Mouse (Mus musculus) erythroblast, embryonic 14.5 days (primary cell): ENCODE results near the gene Arhgef11.

Experiments used
- GATA1 ChIP-seq: IDR thresholded peaks from 2 replicates; pipeline ENCODE4 v1.6.1; 2012; ENCODE audit warnings: low read length, inconsistent platforms, mixed read lengths
- TAL1 ChIP-seq: IDR thresholded peaks from 3 replicates; pipeline ENCODE4 v1.6.1; 2012; ENCODE audit warnings: low read length, inconsistent platforms, mixed read lengths

- TF ChIP-seq GATA1 = no peak
- TF ChIP-seq TAL1 = no peak
Observed at GRCm38 (mm10) chr3:87725396-87726160, 108.2 kb downstream of the Arhgef11 start.
